Mouse (Mus musculus): ENCODE measurements around the gene Olfr617.

- TF ChIP-seq CTCF (IDR thresholded peaks at IDR 0.05; ENCODE audit: borderline replicate concordance, insufficient read depth, low read length) (no peak), POLR2A (IDR thresholded peaks at IDR 0.05; ENCODE audit: low read depth, low read length) (no peak)
These were observed 16.9 kb downstream of the Olfr617 start, which contains the start of gene Olfr618 for GRCm38 (mm10) chr7:103589803-103590202.
